Mouse (Mus musculus) midbrain, postnatal 0 days (tissue): ENCODE results near the gene Gabpb1. TPM values are rescaled to one million over a fixed set of nuclear protein-coding genes. Genes with fewer than 3 reads are reported as not detected.

Experiments
- ATAC-seq: fragments of 200-750 bp; cut with Nextera tagmentation; 2 replicates; pipeline ENCODE4 v1.8.0; 2017; ENCODE audit warnings: moderate number of reproducible peaks, mild to moderate bottlenecking, moderate TSS enrichment, moderate library complexity; ENCODE audit not compliant: low FRiP score
- DNase-seq: peaks from one replicate; pipeline ENCODE4 v3.0.0-alpha.2; 2015; ENCODE audit warnings: low spot score
- H3K27ac ChIP-seq: fragments of 300-500 bp; sonication (generic); 2 replicates; pipeline ENCODE4 v1.5.1; 2014; ENCODE audit warnings: low read depth, mild to moderate bottlenecking, low read length, mixed read lengths
- H3K27me3 ChIP-seq: fragments of 300-500 bp; sonication (generic); 2 replicates; pipeline ENCODE4 v1.6.1; 2014; ENCODE audit warnings: low read length, control low read depth, mixed read lengths; ENCODE audit not compliant: insufficient read depth
- H3K36me3 ChIP-seq: fragments of 300-500 bp; sonication (generic); 2 replicates; pipeline ENCODE4 v1.6.1; 2014; ENCODE audit warnings: low read length, control low read depth, mixed read lengths; ENCODE audit not compliant: insufficient read depth
- H3K4me1 ChIP-seq: fragments of 300-500 bp; sonication (generic); 2 replicates; pipeline ENCODE4 v1.6.1; 2014; ENCODE audit warnings: mild to moderate bottlenecking, control low read depth, antibody characterized with exemption, low read length, mixed read lengths; ENCODE audit not compliant: insufficient read depth
- H3K4me2 ChIP-seq: fragments of 300-500 bp; sonication (generic); 2 replicates; pipeline ENCODE4 v1.6.1; 2014; ENCODE audit warnings: low read depth, mild to moderate bottlenecking, low read length, mixed read lengths; ENCODE audit not compliant: poor library complexity, severe bottlenecking
- H3K4me3 ChIP-seq: fragments of 300-500 bp; sonication (generic); 2 replicates; pipeline ENCODE4 v1.5.1; 2014; ENCODE audit warnings: low read depth, mild to moderate bottlenecking, low read length, moderate library complexity
- H3K9ac ChIP-seq: fragments of 300-500 bp; sonication (generic); replicated peaks from 2 replicates; pipeline ENCODE4 v1.6.1; 2014; ENCODE audit warnings: mild to moderate bottlenecking, low read length, moderate library complexity, mixed read lengths; ENCODE audit not compliant: poor library complexity, severe bottlenecking
- H3K9me3 ChIP-seq: fragments of 300-500 bp; sonication (generic); 2 replicates; pipeline ENCODE4 v1.6.1; 2016; ENCODE audit warnings: low read length, control low read depth
- CTCF ChIP-seq: IDR thresholded peaks from 2 replicates; pipeline ENCODE4 v1.5.1; 2016; ENCODE audit warnings: antibody characterized with exemption, mild to moderate bottlenecking
- WGBS: fragments of 180-500 bp; shearing (Covaris S2); extraction: QIAGEN DNeasy Blood & Tissue Kit; methylation state at CpG from one replicate; pipeline ENCODE4 v1.1.7; 2014; 5-methylcytosine and 5-hydroxymethylcytosine counted together
- polyA plus RNA-seq: library from polyadenylated mRNA; unstranded; fragments of >200 nt; fragmentation: Nextera tagmentation; extraction: Ambion mirVana; gene quantifications from 2 replicates; pipeline ENCODE4 v1.2.1, GENCODE M21; 2015
- total RNA-seq: library from RNA; depleted of rRNA; stranded (reverse); fragments of >200 nt; gene quantifications from 2 replicates; pipeline ENCODE4 v1.2.3, GENCODE M21; 2014

Gene Gabpb1
- total and polyA plus RNA-seq, 2 experiments from 2014 or later = 11.5 to 26.5 TPM

DNA sequence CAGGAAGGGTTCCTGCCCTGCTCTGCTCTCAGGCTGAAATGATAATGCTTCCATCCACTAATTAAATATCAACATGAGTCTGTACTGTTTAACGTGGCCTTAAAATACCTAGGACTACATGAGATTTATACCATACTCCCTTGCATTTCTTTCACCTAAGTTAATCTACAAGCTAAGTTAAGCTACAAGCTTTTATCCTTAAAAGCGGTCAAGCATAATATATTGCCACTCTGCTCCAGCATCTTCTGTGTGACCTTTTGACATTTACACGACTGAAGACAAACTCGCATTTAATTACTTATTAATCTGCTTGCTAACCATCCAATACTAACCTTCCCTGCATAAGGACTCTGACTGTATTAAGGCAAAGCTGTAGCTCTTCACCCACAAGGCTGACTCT lies 23.2 kb downstream of the Gabpb1 start:
- WGBS = 80% methylated on average over 4 of the region's 4 CpGs
- DNase-seq = no peak

GRCm38 (mm10) chr2:126647762-126648161 lies 28.4 kb downstream of the Gabpb1 start:
- no peak overlapping the region for H3K27ac ChIP-seq
- H3K9ac ChIP-seq = no peak overlapping the region
- 92% methylated on average over 3 of the region's 3 CpGs for WGBS
- ATAC-seq (no peak), DNase-seq (no peak)
- H3K36me3 ChIP-seq = peaks cover 41% of the 10 kb centered on the region
- no peak for TF ChIP-seq CTCF
- H3K4me2 ChIP-seq = no peak overlapping the region
- H3K4me3 ChIP-seq = no peak overlapping the region
- H3K9me3 ChIP-seq = no peaks in the 10 kb centered on the region
- H3K27me3 ChIP-seq = no peaks in the 10 kb centered on the region
- H3K4me1 ChIP-seq = no peaks in the 10 kb centered on the region

More for the DNA sequence above, 23.2 kb downstream of the Gabpb1 start:
- Histone ChIP-seq H3K27ac (no peak overlapping the region), H3K4me3 (no peak overlapping the region), H3K36me3 (peaks cover 20% of the 10 kb centered on the region), H3K9me3 (no peaks in the 10 kb centered on the region), H3K4me1 (no peaks in the 10 kb centered on the region), H3K27me3 (no peaks in the 10 kb centered on the region), H3K4me2 (no peak overlapping the region), H3K9ac (no peak overlapping the region)
- ATAC-seq = no peak
- TF ChIP-seq CTCF = no peak

DNA sequence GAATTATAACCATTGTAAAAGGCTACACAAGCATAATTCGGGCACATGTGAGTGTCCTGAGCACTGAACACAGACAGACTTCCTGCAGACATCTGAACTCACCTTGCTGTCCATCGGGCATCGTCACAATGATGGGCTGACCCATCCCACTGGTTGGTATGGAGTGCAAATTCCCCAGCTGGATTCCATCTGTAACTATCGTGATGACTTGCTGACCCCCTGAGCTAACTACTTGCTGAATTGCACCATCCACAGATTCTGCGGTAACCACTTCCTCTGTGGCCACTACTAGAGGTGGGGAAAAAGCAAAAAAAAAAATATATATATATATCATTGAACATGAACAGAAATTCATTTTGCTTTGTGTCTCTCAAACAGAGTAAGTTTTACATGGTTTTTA lies 29.7 kb downstream of the Gabpb1 start:
- 94% methylated on average over 5 of the region's 5 CpGs for WGBS
- H3K36me3 ChIP-seq = peaks cover 39% of the 10 kb centered on the region

DNA sequence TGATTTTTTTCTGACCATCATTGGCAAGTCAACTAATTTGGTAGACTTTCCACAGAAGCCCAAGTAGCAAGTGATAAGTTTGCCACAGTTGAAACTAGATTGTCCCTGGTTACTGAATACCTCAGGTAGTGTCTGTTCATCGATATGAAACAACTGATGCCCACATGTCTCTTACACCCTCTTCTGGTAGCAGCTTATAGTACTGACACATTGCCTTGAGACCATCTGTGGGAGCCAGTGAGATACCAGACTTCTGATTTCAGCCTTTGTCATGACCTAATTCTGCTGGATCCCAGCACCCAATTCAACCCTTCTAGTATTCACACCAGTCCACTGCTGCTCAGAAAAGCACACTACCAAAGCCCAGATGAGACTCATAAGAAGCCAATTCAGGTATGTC lies 31.4 kb downstream of the Gabpb1 start:
- Histone ChIP-seq H3K4me2 (no peak overlapping the region), H3K9ac (no peak overlapping the region), H3K27me3 (no peaks in the 10 kb centered on the region), H3K9me3 (no peaks in the 10 kb centered on the region), H3K36me3 (peaks cover 36% of the 10 kb centered on the region), H3K4me1 (no peaks in the 10 kb centered on the region), H3K4me3 (no peak overlapping the region), H3K27ac (no peak overlapping the region)
- ATAC-seq = no peak
- no peak for TF ChIP-seq CTCF
- 97% methylated on average over 1 of the region's 1 CpGs for WGBS
- DNase-seq = no peak

More for the DNA sequence above, 29.7 kb downstream of the Gabpb1 start:
- no peak for DNase-seq
- Histone ChIP-seq H3K9ac (no peak overlapping the region), H3K27me3 (no peaks in the 10 kb centered on the region), H3K9me3 (no peaks in the 10 kb centered on the region), H3K27ac (no peak overlapping the region), H3K4me2 (no peak overlapping the region), H3K4me1 (no peaks in the 10 kb centered on the region), H3K4me3 (no peak overlapping the region)
- no peak for ATAC-seq
- no peak for TF ChIP-seq CTCF

- 96% methylated on average over 2 of the region's 2 CpGs for WGBS
- peak; percentile 33; the same call in 1 of the 2 replicates for TF ChIP-seq CTCF
- no peaks in the 10 kb centered on the region for H3K4me1 ChIP-seq
Observed at GRCm38 (mm10) chr2:126640298-126640697, 35.8 kb downstream of the Gabpb1 start.

GRCm38 (mm10) chr2:126635939-126636823 lies 40.0 kb downstream of the Gabpb1 start:
- Histone ChIP-seq H3K36me3 (peaks cover 5% of the 10 kb centered on the region), H3K27ac (no peak overlapping the region), H3K9me3 (no peaks in the 10 kb centered on the region), H3K27me3 (no peaks in the 10 kb centered on the region), H3K9ac (no peak overlapping the region), H3K4me1 (no peaks in the 10 kb centered on the region), H3K4me3 (no peak overlapping the region), H3K4me2 (no peak overlapping the region)
- DNase-seq = no peak
- WGBS = 84% methylated on average over 12 of the region's 12 CpGs
- ATAC-seq = no peak
- no peak for TF ChIP-seq CTCF

More at GRCm38 (mm10) chr2:126640298-126640697, 35.8 kb downstream of the Gabpb1 start:
- H3K27me3 ChIP-seq = no peaks in the 10 kb centered on the region
- no peak overlapping the region for H3K27ac ChIP-seq
- no peak overlapping the region for H3K4me3 ChIP-seq
- ATAC-seq (no peak), DNase-seq (no peak)
- no peaks in the 10 kb centered on the region for H3K9me3 ChIP-seq
- no peak overlapping the region for H3K4me2 ChIP-seq
- H3K9ac ChIP-seq = no peak overlapping the region
- H3K36me3 ChIP-seq = peaks cover 22% of the 10 kb centered on the region
